Mouse (Mus musculus) T-helper 2 cell (primary cell): ENCODE measurements at regions not wholly inside any gene's neighbourhood (a gene's known extent, or its start where the extent isn't known, plus 50 kb on each side); places are given as distances from the start of the nearest gene placed in this dataset.
"Not testable (repeated sequence)": the region's sequence is repeated elsewhere in the genome, so short reads cannot be mapped to it uniquely, and the experiment has no call there.

Source experiments
- in situ Hi-C: fragments of 300-600 bp; cut with MboI, MseI; formaldehyde crosslinking; loops from one replicate; pipeline ENCODE4 v1.15.1; 2025; ENCODE audit warnings: high pct_unique_total_duplicates

- in situ Hi-C loops: loop anchor here (10.0 kb wide), 1 partner anchor 415 kb away; no protein-coding TSS in a partner anchor
These were observed 186.6 kb downstream of the BC048507 start for GRCm38 (mm10) chr13:68049731-68050130.

GRCm38 (mm10) chr13:68093311-68093710 lies 230.2 kb downstream of the BC048507 start:
- in situ Hi-C loops: not testable (repeated sequence)

GRCm38 (mm10) chr13:68116786-68117185 lies 253.7 kb downstream of the BC048507 start:
- in situ Hi-C loops: loop anchor here (5.0 kb wide), 1 partner anchor 141 kb away; no protein-coding TSS in a partner anchor
